Mouse (Mus musculus) retina, embryonic 14.5 days (tissue): ENCODE measurements at regions not wholly inside any gene's neighbourhood (a gene's known extent, or its start where the extent isn't known, plus 50 kb on each side); places are given as distances from the start of the nearest gene placed in this dataset.
"Not testable (repeated sequence)": the region's sequence is repeated elsewhere in the genome, so short reads cannot be mapped to it uniquely, and the experiment has no call there.

Source experiments
- DNase-seq: peaks from one replicate; pipeline ENCODE4 v3.0.0-alpha.2; 2015; ENCODE audit warnings: low spot score

DNA sequence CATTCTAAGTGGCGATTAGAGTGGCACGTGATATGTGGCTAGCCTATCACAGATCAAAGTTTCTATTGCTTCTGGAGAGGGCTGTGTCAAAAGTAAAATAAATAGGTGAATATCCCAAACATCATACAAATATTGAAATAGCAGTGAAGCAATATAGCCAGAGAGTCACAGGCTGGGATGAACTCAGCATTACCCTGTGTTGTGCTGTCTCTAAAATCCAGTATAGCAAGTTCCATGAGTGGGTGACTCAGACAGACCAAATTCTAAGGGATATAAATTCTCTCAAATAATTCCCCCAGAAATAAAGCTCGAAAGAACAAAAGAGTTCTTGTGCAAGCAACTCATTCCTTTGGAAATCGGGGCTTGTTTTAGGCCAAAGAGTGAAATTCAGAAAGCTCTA lies 943.2 kb downstream of the Diaph3 start:
- DNase-seq, result no peak

DNA sequence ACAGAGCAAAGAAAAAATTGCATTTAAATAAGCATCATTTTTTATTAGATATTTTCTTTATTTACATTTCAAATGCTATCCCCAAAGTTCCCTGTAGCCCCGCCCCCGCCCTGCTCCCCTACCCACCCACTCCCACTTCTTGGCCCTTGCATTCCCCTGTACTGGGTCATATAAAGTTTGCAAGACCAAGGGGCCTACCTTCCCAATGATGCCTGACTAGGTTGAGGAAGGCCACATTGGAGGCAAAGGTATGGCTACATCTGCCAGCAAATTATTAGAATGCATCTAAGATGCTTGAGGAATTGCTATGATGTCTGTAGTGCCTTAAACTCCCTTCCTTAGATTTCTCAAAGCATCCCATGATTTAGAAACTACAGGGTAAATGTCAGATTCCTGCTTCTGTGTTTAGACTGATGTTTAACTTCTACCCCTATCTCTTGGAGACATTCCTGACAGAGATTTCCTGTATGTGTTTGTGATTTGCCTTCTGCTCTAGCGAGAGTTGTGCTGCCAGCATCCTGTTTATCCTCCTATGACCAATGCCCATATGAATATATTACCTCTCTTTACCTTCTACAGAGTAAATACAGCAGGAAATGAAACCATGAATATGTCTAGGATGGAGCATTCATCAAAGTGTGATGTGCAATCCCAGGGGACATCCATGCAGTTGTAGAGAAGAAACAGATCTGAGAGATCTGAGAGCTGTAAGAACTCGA lies 956.2 kb downstream of the Diaph3 start:
- DNase-seq, result no peak

DNA sequence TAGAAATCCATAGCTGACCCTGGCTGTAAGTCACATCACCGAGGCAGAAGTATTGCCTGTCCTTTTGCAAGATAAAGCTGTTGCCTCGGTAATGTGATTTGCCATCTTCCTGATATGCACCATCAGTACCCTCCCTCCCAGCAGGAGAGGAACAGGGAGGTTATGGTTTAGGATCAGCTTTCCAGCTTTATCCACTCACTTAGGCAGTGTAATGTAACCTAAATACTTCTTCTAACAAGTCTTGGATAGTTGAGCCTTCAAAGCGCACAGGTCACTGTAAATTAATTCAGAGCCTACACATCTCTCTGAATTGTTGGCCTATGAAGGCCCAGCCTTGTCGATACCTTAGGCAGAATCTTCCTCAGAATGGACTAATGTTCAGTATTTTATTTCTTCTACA lies 962.5 kb downstream of the Diaph3 start:
- no peak for DNase-seq

DNA sequence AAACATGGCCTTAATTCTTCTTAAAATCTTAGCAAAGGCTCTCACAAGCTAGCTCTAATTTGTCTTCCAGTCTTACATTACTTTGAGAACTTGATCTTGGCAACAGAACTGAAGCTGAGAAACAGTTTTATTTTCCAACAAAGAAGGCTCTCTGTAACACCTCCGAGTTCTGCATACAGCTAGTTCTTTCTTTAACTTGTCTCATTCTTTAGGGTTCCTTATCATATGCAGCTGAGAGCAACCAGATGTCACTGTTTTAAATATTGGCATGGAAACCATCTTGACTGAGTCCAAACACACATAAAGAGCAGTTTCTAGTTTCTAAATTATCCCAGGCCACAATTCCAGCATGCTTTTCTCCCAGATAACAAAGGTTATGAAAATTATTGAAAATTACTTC lies 969.9 kb downstream of the Diaph3 start:
- DNase-seq, result no peak

DNA sequence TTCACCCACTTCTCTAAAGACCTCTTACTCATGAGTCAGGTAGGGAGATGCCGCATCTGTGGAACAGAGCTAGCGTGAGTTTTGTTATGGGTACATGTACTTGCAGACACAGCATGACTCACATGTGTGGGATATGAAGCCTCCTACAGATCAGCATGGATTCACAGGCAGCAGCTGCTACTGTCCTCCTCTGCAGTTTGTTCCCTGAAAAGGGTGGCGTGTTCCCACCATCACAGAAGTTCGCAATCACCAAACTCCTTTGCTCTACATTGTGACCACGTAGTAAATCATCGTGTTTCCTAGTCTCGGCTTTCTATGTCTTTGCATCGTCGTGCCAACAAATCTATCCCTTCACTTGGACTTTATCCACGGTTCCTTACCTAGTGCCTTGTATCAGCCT lies 981.9 kb downstream of the Diaph3 start:
- DNase-seq, result no peak

DNA sequence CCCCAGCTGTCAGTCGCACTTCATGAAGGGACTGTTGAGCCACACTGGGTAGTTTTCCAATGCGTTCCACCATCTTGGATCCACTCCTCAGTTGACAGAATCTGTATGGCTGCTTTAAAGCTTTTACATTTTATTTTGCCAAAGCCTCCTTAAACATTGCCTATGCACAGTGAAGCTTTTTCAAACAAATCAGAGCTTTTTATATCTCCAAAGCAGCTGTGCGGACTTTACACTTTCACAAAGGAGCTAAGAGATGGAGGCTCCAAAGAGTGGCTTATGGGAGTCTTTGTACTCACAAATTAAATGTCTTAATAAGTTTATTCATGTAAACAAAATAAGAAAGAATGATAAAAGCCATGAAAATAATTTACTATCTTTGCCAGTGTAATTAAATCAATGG lies 986.3 kb downstream of the Diaph3 start:
- DNase-seq, result no peak

DNA sequence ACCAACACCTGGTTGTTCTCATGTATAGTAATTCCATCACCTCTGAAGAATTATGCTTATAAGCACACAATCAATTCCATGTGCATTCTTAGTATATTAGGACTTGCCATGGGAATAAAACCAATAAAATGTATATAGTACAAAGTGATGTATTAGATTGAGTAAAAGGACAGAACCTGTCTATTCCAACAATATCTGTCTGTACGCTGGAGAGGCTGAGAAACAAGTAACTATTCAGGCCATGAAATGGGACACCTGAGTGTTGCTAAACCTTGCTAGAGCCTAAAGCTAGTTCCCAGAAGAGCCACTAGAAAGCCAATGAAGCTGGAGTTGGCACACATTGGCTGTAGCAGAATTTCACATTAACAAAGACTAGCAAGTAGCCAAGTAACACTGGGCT lies 989.8 kb downstream of the Diaph3 start:
- DNase-seq, result no peak

DNA sequence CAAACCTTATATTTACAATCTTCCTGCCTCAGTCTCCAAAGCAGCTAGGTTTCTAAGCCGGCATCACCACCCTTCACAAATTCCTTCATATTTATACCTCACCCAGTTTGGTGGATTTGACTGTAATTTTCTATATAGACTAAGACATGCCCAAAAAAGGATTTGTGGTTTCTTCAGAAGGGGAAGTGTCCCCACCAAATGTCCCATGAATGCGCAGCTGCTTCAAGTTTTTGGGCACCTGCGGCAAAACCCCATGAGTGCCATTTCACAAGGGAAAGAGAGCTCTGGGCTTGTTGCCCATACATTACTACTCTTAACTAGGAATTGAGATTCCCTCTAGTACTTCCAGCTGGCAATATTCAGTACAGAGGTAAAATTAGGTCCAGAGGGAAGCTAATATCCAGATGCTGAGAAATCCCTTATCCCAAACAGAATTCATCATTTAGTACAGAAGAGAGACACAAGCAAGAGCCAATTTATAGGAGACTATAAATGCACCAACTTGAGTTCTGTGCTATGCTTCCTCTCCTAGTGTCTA lies 990.6 kb downstream of the Diaph3 start:
- no peak for DNase-seq

DNA sequence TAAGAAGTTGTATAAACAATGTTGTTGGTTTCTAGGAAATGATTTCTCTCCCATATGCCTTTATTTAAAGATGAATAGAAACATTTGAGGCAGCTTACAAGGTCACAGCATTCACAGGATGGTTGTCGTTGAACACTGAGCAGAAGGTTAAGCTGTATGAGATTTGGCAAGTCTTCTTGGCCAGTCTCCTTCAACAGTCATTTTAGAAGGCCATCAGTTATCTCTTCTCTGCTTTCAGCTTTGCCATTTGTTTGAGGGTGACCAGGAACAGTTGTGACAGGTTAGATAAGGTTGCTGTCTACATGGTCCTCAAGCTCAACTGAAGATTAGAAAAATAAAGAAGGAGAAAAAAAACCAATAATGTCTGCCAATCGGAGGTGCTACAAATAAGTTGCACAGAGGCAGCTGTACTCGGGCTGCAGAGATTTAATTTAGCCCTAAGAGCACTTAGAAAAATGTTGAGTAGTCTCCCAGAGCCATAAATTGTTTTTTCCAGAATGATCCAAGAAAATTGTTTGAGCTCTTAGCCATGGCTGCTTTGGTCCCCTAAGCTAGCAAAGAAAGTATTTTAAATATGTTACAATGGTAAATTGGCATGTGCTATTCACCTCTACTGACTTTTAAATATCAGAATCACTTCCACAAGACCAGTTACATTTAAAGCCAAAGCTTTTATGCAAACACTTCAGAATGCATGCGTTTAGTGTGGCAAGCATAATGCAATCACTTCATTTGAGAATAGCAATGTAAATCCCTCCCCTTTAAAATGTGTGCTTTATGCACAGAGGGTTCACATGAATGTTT lies 1025.6 kb downstream of the Diaph3 start:
- DNase-seq, result no peak

DNA sequence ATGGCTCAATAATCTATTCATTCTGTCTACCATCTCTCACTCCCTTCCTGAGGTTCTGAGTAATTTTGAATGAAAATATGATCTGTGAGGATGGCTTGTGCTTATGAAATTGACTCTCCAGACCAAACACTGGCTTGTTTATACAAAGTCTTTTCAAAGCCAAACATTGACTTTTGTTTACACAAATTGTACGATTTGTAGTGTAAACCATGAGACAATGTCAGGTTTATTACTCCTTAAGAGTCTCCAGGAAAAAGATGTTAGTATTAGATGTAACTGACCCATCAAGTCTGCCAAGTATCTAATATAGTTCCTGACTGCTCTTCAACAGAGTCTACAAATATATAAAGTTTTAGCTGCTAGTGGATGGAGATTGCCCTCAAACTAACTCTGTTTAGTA lies 1039.5 kb downstream of the Diaph3 start:
- no peak for DNase-seq

DNA sequence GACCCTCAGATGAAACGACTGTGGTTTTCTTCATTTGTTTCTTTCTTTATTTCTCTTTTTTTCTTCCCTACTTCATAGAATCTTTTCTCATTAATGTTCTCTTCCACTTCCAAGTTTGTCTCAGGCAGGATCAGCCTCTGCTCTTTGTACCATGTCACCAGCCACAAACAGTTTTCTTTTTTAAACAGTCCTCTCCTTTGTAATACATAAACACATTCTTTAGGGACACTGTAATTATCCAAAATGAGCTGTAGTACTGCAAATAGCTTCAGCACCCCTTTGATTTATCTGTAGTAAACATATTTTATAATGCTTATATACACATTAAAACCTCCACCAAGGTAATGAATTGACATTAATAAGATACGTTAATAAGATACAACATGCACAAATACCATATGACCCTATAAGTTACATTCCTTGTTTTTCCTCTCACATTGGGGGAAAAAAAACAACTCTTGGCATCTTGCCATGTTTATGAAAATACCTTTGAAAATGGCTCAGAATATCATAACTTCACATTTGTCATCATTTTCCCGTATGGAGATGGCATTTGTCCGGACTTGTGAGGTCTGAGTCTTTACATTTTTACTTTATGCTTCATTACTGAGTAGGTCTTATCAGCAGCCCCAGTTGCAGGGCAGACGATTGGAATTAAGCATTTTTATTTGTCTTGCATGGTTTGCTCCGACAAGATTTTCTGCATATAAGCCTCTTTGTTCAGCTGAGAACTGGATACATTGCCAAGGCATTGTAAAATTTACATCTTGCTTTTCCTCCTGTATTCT lies 1070.5 kb downstream of the Diaph3 start:
- DNase-seq, result no peak

DNA sequence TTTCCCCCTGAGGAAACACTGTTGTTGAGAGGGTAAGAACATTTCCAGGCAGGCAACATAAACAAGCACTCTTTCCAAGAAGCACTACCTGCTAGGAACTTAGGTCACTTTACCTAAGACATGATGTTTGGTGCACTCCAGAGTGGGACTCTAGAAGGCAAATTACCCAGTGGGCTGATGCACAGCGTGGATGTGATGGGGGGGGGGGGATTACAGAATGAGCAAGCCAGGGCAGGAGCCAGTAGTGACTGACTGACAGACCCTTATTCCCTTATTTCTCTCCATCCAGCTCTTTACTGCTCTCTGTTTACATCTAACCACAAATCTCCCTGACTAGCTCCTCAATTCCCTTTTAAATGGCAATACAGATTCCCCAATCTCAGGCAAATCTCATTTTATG lies 1071.7 kb downstream of the Diaph3 start:
- DNase-seq, result no peak

DNA sequence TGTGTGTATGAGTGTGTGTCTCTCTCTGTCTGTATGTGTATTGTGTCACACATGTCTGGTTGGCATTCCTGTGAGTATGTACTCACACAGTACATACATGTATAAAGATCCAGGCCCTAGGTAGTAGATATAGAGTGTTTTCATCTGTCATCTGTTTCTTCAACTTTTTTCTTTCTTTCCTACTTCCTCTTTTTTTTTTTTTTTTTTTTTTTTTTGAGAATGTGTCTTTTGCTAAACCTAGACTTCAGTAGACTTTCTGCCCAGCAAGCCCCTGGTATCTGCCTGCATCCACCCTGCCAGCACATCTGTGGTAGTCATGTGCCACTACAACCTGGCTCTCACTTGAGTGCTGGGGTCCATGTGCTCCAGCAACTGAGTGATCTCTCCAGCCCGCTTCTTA lies 1073.3 kb downstream of the Diaph3 start:
- DNase-seq, result no peak

DNA sequence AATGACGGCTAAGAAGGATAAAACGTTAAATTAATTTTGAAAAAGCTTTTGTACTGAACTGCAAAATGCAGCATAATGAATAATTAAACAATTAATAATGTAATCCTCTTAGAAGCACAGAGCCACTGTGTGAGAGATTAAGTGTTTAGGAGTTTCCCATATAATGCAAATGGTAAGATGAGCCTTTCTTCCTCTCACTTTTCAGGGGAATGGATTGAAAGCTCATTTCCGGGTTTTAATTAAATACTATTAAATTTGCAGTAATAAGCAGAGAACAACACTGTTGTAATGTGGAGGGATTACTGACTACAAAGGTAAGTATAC lies 1077.5 kb downstream of the Diaph3 start:
- DNase-seq, result no peak

DNA sequence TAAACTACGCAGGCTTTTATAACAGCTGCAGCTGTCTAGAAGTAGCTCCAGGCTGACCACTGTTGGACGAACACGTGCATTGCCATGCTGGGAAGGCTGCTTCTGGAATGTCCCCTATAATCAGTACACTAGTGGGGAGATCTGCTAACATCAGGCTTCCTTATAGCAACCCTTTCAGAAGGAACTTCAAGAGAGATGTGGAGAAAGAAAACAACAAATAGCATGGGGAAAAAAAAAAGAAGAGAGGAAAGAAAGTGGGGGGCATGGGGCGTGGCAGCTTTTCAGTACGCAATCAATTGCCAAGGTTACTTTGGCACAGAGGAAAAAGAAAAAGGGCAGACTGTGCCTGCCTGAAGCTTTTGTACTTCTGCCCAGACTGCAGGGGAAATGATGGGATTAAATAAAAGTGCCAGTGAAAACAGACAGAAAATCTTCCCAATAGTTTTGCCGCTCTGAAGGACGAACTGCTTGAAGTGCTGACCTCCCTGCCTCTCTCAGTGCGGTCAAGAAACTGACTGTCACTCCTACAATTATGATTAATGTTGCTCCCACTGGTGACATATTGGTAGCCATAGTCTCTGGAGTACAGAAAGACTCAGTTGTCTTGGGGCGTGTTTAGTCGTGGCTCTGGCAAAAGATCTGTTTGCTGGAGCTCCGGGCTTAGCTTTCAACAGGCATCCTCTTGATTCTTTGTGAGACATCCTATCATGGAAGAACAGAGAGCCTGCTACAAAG lies 1078.0 kb downstream of the Diaph3 start:
- DNase-seq, result peak; percentile 6

DNA sequence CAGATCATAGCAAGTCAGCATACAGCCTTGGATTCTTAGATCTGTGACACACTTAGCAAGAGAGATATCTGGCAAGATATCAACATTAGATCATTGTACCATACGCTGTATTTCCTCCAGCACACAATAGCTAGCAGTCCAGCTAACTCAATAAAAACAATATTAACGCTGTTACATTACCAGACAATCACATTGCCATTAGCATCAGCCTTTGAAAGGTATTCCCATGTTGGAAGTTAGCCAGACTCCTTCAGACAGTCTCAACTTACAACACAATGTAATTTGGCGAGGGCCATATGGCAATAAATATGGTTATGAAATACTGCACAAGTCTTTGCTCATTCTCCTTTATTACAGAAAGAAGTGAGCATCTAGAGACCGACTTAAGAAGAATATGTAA lies 1084.0 kb downstream of the Diaph3 start:
- DNase-seq, result no peak

DNA sequence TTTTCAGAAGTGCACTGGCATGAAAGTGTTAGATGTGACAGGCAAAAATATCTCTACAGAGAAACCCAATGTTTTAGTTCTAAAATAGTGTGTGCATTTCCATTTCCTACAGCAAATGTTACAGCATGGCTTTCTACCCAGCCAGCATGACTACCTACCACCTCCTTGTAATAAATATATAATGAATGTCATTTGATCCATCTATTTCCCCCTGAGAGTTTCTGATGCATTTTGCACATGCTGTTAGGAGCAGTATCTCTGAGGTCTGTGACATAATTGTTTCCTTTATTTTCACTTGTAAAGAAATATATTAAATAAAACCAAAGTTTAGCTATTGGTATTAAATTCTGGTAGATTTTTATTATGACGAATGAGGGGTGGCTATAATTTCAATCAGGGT lies 1086.4 kb downstream of the Diaph3 start:
- DNase-seq, result no peak

DNA sequence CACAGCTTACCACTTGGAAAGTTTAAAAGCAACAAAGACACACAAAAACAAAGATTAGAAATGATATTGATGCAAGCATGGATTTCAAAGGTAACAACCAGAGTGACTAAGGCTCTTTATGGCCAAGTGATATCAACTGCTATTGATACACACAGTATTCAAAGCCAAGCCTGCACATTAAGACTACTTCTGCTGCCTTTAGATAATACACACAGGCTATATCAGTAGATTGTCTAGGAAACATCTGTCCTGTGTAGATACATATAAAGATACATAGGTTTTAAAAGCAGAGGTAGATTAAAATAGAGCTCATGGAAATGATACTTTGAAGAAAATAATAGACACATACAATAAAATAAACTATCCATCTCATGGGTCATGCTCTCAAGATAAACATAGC lies 1111.6 kb downstream of the Diaph3 start:
- DNase-seq, result no peak

DNA sequence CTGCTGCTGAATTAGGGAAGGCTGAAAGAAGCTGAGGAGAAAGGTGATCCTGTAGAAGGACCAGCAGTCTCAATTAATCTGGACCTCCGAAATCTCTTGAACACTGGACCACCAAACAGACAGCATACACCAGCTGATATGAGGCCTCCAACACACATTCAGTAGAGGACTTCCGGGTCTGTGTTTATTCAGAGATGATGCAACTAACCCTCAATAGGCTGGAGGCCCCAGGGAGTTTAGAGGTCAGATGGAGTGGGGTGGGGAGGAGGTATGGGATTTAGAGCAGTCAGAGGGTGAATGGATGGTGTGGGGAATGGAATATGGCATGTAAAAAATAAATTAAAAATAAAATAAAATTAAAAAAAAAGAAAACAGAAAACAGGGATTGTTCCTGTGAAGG lies 1123.4 kb downstream of the Diaph3 start:
- not testable (repeated sequence) for DNase-seq
